Mouse (Mus musculus): Measurements from ENCODE around the gene Bach2. TPM values are rescaled to one million over a fixed set of nuclear protein-coding genes. Genes with fewer than 3 reads are reported as not detected.

The Bach2 gene
- total and polyA plus RNA-seq, 2 experiments from 2014 or later: 11.7 to 15.9 TPM

GRCm38 (mm10) chr4:32249748-32250332, 11.2 kb downstream of the Bach2 start:
- H3K9ac ChIP-seq (replicated peaks; ENCODE audit: low read length, poor library complexity, severe bottlenecking): no peak overlapping the region
- no peaks in the 10 kb centered on the region for H3K9me3 ChIP-seq (ENCODE audit: low read length)
- no peak; the same call in 1 of the 2 replicates for TF ChIP-seq CTCF (IDR thresholded peaks at IDR 0.05)
- no peak overlapping the region for H3K4me3 ChIP-seq (ENCODE audit: low read depth, low read length)
- H3K4me2 ChIP-seq (ENCODE audit: low read depth, low read length, poor library complexity, severe bottlenecking): peak overlapping the region; percentile 44
- DNase-seq (ENCODE audit: low spot score): no peak
- 62% methylated on average over 15 of the region's 15 CpGs for WGBS
- no peak for ATAC-seq (ENCODE audit: low FRiP score)
- H3K36me3 ChIP-seq (ENCODE audit: insufficient read depth, low read length): no peaks in the 10 kb centered on the region
- H3K27me3 ChIP-seq (ENCODE audit: insufficient read depth, low read length): no peaks in the 10 kb centered on the region
- H3K27ac ChIP-seq (ENCODE audit: low read depth, low read length): no peak overlapping the region
- H3K4me1 ChIP-seq (ENCODE audit: insufficient read depth, low read length): peaks cover 14% of the 10 kb centered on the region

GRCm38 (mm10) chr4:32250333-32251004, 11.9 kb downstream of the Bach2 start:
- no peaks in the 10 kb centered on the region for H3K27me3 ChIP-seq (ENCODE audit: insufficient read depth, low read length)
- H3K9ac ChIP-seq (replicated peaks; ENCODE audit: low read length, poor library complexity, severe bottlenecking): 0 out of 2 replicates have a peak overlapping the region, but pooled peaks have one; percentile 24
- DNase-seq (ENCODE audit: low spot score) (peak; percentile 58), ATAC-seq (ENCODE audit: low FRiP score) (peak; percentile 47; the same call in 1 of the 2 replicates)
- peak overlapping the region; percentile 44 for H3K4me2 ChIP-seq (ENCODE audit: low read depth, low read length, poor library complexity, severe bottlenecking)
- no peaks in the 10 kb centered on the region for H3K9me3 ChIP-seq (ENCODE audit: low read length)
- no peak overlapping the region for H3K4me3 ChIP-seq (ENCODE audit: low read depth, low read length)
- peak overlapping the region; percentile 65 for H3K27ac ChIP-seq (ENCODE audit: low read depth, low read length)
- 7% methylated on average over 16 of the region's 16 CpGs for WGBS
- H3K4me1 ChIP-seq (ENCODE audit: insufficient read depth, low read length): peaks cover 14% of the 10 kb centered on the region
- no peak; the same call in 1 of the 2 replicates for TF ChIP-seq CTCF (IDR thresholded peaks at IDR 0.05)
- no peaks in the 10 kb centered on the region for H3K36me3 ChIP-seq (ENCODE audit: insufficient read depth, low read length)

- WGBS: 9% methylated on average over 8 of the region's 8 CpGs
- ATAC-seq (ENCODE audit: low FRiP score): peak; percentile 63
- 0 out of 2 replicates have a peak overlapping the region, but pooled peaks have one; percentile 13 for H3K9ac ChIP-seq (replicated peaks; ENCODE audit: low read length, poor library complexity, severe bottlenecking)
- peak; percentile 65 for DNase-seq (ENCODE audit: low spot score)
- no peaks in the 10 kb centered on the region for H3K36me3 ChIP-seq (ENCODE audit: insufficient read depth, low read length)
- TF ChIP-seq CTCF (IDR thresholded peaks at IDR 0.05): no peak
- no peaks in the 10 kb centered on the region for H3K27me3 ChIP-seq (ENCODE audit: insufficient read depth, low read length)
- no peaks in the 10 kb centered on the region for H3K9me3 ChIP-seq (ENCODE audit: low read length)
- H3K4me3 ChIP-seq (ENCODE audit: low read depth, low read length): no peak overlapping the region
- H3K27ac ChIP-seq (ENCODE audit: low read depth, low read length): peak overlapping the region; percentile 65
- peak overlapping the region; percentile 44 for H3K4me2 ChIP-seq (ENCODE audit: low read depth, low read length, poor library complexity, severe bottlenecking)
- peaks cover 14% of the 10 kb centered on the region for H3K4me1 ChIP-seq (ENCODE audit: insufficient read depth, low read length)
Measured at GRCm38 (mm10) chr4:32251005-32251365, 12.4 kb downstream of the Bach2 start.

GRCm38 (mm10) chr4:32251946-32252672, 13.5 kb downstream of the Bach2 start:
- ATAC-seq (ENCODE audit: low FRiP score) (no peak), DNase-seq (ENCODE audit: low spot score) (no peak)
- Histone ChIP-seq H3K27ac (ENCODE audit: low read depth, low read length) (no peak overlapping the region), H3K9me3 (ENCODE audit: low read length) (no peaks in the 10 kb centered on the region), H3K9ac (replicated peaks; ENCODE audit: low read length, poor library complexity, severe bottlenecking) (no peak overlapping the region), H3K4me1 (ENCODE audit: insufficient read depth, low read length) (peaks cover 14% of the 10 kb centered on the region), H3K27me3 (ENCODE audit: insufficient read depth, low read length) (no peaks in the 10 kb centered on the region), H3K4me3 (ENCODE audit: low read depth, low read length) (no peak overlapping the region), H3K4me2 (ENCODE audit: low read depth, low read length, poor library complexity, severe bottlenecking) (no peak overlapping the region), H3K36me3 (ENCODE audit: insufficient read depth, low read length) (no peaks in the 10 kb centered on the region)
- WGBS: 50% methylated on average over 15 of the region's 15 CpGs
- TF ChIP-seq CTCF (IDR thresholded peaks at IDR 0.05): no peak

- DNase-seq (ENCODE audit: low spot score) (no peak), ATAC-seq (ENCODE audit: low FRiP score) (no peak)
- Histone ChIP-seq H3K9ac (replicated peaks; ENCODE audit: low read length, poor library complexity, severe bottlenecking) (no peak overlapping the region), H3K27me3 (ENCODE audit: insufficient read depth, low read length) (no peaks in the 10 kb centered on the region), H3K4me1 (ENCODE audit: insufficient read depth, low read length) (no peaks in the 10 kb centered on the region), H3K36me3 (ENCODE audit: insufficient read depth, low read length) (no peaks in the 10 kb centered on the region), H3K4me2 (ENCODE audit: low read depth, low read length, poor library complexity, severe bottlenecking) (no peak overlapping the region), H3K4me3 (ENCODE audit: low read depth, low read length) (no peak overlapping the region), H3K9me3 (ENCODE audit: low read length) (no peaks in the 10 kb centered on the region), H3K27ac (ENCODE audit: low read depth, low read length) (no peak overlapping the region)
- WGBS: 82% methylated on average over 12 of the region's 12 CpGs
- TF ChIP-seq CTCF (IDR thresholded peaks at IDR 0.05): no peak
Measured at GRCm38 (mm10) chr4:32257686-32258085, 19.1 kb downstream of the Bach2 start.

- Histone ChIP-seq H3K4me1 (ENCODE audit: insufficient read depth, low read length) (no peaks in the 10 kb centered on the region), H3K27me3 (ENCODE audit: insufficient read depth, low read length) (no peaks in the 10 kb centered on the region), H3K36me3 (ENCODE audit: insufficient read depth, low read length) (no peaks in the 10 kb centered on the region), H3K9ac (replicated peaks; ENCODE audit: low read length, poor library complexity, severe bottlenecking) (no peak overlapping the region), H3K9me3 (ENCODE audit: low read length) (no peaks in the 10 kb centered on the region), H3K27ac (ENCODE audit: low read depth, low read length) (no peak overlapping the region), H3K4me3 (ENCODE audit: low read depth, low read length) (no peak overlapping the region), H3K4me2 (ENCODE audit: low read depth, low read length, poor library complexity, severe bottlenecking) (no peak overlapping the region)
- 90% methylated on average over 13 of the region's 13 CpGs for WGBS
- ATAC-seq (ENCODE audit: low FRiP score) (no peak), DNase-seq (ENCODE audit: low spot score) (no peak)
- no peak for TF ChIP-seq CTCF (IDR thresholded peaks at IDR 0.05)
Measured at GRCm38 (mm10) chr4:32258093-32258492, 19.5 kb downstream of the Bach2 start.

Measured in midbrain, postnatal 0 days (tissue).